Mouse (Mus musculus) CH12.LX (cell line): Measurements from ENCODE around the gene Usp7. TPM values are rescaled to one million over a fixed set of nuclear protein-coding genes. Genes with fewer than 3 reads are reported as not detected.

Experiments
- DNase-seq: peaks from one replicate; pipeline ENCODE4 v3.0.0-alpha.2; 2013; ENCODE audit errors: extremely low read depth
- H3K27ac ChIP-seq: 2 replicates; pipeline ENCODE4 v1.5.1; 2012; ENCODE audit warnings: low read depth, mild to moderate bottlenecking, control low read depth, moderate library complexity; ENCODE audit not compliant: insufficient read depth
- H3K27me3 ChIP-seq: replicated peaks from 2 replicates; pipeline ENCODE3; 2012; ENCODE audit warnings: inconsistent platforms
- H3K36me3 ChIP-seq, 2 experiments: replicated peaks in 1 of 2; 2 replicates each; pipeline versions ENCODE3 to v1.6.1; 2012; ENCODE audit warnings: inconsistent platforms in 1 of 2, low read length in 1 of 2, mild to moderate bottlenecking in 1 of 2, mixed read lengths in 1 of 2, moderate library complexity in 1 of 2; ENCODE audit not compliant: control insufficient read depth in 1 of 2, insufficient read depth in 1 of 2
- H3K4me1 ChIP-seq, 2 experiments: 2 replicates each; pipeline ENCODE4 v1.6.1; 2012; ENCODE audit warnings: inconsistent platforms in 1 of 2, moderate library complexity in 1 of 2; ENCODE audit not compliant: insufficient read depth in 2 of 2, control insufficient read depth in 1 of 2
- H3K4me2 ChIP-seq: 2 replicates; pipeline ENCODE4 v1.6.1; 2012; ENCODE audit warnings: low read depth, mild to moderate bottlenecking, control low read depth; ENCODE audit not compliant: poor library complexity, insufficient read depth, severe bottlenecking
- H3K4me3 ChIP-seq, 3 experiments: fragments of 150-350 bp in 1 of 3; sonication (generic) in 1 of 3; replicated peaks in 1 of 3; 2 replicates each; pipeline versions ENCODE3 to v1.5.1; 2011 to 2012; ENCODE audit warnings: low read depth in 2 of 3, low read length in 2 of 3, mild to moderate bottlenecking in 2 of 3, moderate library complexity in 2 of 3, control low read depth in 1 of 3, improper control_type of control experiment in 1 of 3, inconsistent platforms in 1 of 3, mixed read lengths in 1 of 3; ENCODE audit not compliant: poor library complexity in 1 of 3
- H3K79me2 ChIP-seq: replicated peaks from 2 replicates; pipeline ENCODE4 v1.6.1; 2012; ENCODE audit warnings: mild to moderate bottlenecking, moderate library complexity; ENCODE audit not compliant: control insufficient read depth, poor library complexity, insufficient read depth, severe bottlenecking; ENCODE audit errors: extremely low read depth
- H3K9ac ChIP-seq: 2 replicates; pipeline ENCODE4 v1.6.1; 2012; ENCODE audit warnings: low read depth, mild to moderate bottlenecking, control low read depth, moderate library complexity; ENCODE audit not compliant: insufficient read depth
- H3K9me3 ChIP-seq: replicated peaks from 2 replicates; pipeline ENCODE3; 2012; ENCODE audit warnings: low read length, inconsistent platforms, mixed read lengths
- CHD1 ChIP-seq: IDR thresholded peaks from 2 replicates; pipeline ENCODE4 v1.6.1; 2012; ENCODE audit warnings: low read depth, low read length, improper control_type of control experiment, inconsistent platforms
- CHD2 ChIP-seq: IDR thresholded peaks from 2 replicates; pipeline ENCODE4 v1.6.1; 2011; ENCODE audit warnings: low read length, improper control_type of control experiment
- CTCF ChIP-seq, 2 experiments: IDR thresholded peaks in 1 of 2; conservative IDR thresholded peaks in 1 of 2; 2 replicates each; pipeline ENCODE4 v1.5.1; 2011 to 2012; ENCODE audit warnings: low read depth in 2 of 2, low read length in 2 of 2, improper control_type of control experiment in 1 of 2, inconsistent platforms in 1 of 2, mild to moderate bottlenecking in 1 of 2, moderate library complexity in 1 of 2
- ELF1 ChIP-seq: IDR thresholded peaks from 2 replicates; pipeline ENCODE4 v1.6.1; 2014; ENCODE audit warnings: low read depth, mild to moderate bottlenecking, inconsistent platforms, low read length, improper control_type of control experiment
- EP300 ChIP-seq: IDR thresholded peaks from 2 replicates; pipeline ENCODE4 v1.6.1; 2011; ENCODE audit warnings: low read length, improper control_type of control experiment
- GABPA ChIP-seq: IDR thresholded peaks from 2 replicates; pipeline ENCODE4 v1.6.1; 2012; ENCODE audit warnings: low read depth, low read length, improper control_type of control experiment, inconsistent platforms; ENCODE audit not compliant: insufficient replicate concordance
- HCFC1 ChIP-seq: IDR thresholded peaks from 2 replicates; pipeline ENCODE4 v1.6.1; 2012; ENCODE audit warnings: low read depth, mild to moderate bottlenecking, inconsistent platforms, low read length, improper control_type of control experiment
- KAT2A ChIP-seq: IDR thresholded peaks from 2 replicates; pipeline ENCODE4 v1.6.1; 2012; ENCODE audit warnings: low read length, improper control_type of control experiment, inconsistent platforms; ENCODE audit not compliant: insufficient replicate concordance
- MXI1 ChIP-seq: IDR thresholded peaks from 2 replicates; pipeline ENCODE4 v1.6.1; 2011; ENCODE audit warnings: mild to moderate bottlenecking, low read depth, low read length, improper control_type of control experiment
- MYC ChIP-seq: IDR thresholded peaks from 2 replicates; pipeline ENCODE4 v1.6.1; 2011; ENCODE audit warnings: low read depth, mild to moderate bottlenecking, improper control_type of control experiment, low read length
- NELFE ChIP-seq: IDR thresholded peaks from 2 replicates; pipeline ENCODE4 v1.6.1; 2011; ENCODE audit warnings: low read depth, low read length, improper control_type of control experiment
- NRF1 ChIP-seq: IDR thresholded peaks from 2 replicates; pipeline ENCODE4 v1.6.1; 2014; ENCODE audit warnings: low read depth, mild to moderate bottlenecking, inconsistent platforms, low read length, improper control_type of control experiment, moderate library complexity
- PAX5 ChIP-seq: IDR thresholded peaks from 2 replicates; pipeline ENCODE4 v1.6.1; 2012; ENCODE audit warnings: low read length, inconsistent platforms, mixed read lengths
- POLR2A ChIP-seq: IDR thresholded peaks from 2 replicates; pipeline ENCODE4 v1.6.1; 2011; ENCODE audit warnings: low read depth, mild to moderate bottlenecking, improper control_type of control experiment, low read length
- POLR2AphosphoS2 ChIP-seq: IDR thresholded peaks from 2 replicates; pipeline ENCODE4 v1.6.1; 2011; ENCODE audit warnings: low read depth, low read length, improper control_type of control experiment
- RAD21 ChIP-seq: IDR thresholded peaks from 2 replicates; pipeline ENCODE4 v1.6.1; 2011; ENCODE audit warnings: low read depth, mild to moderate bottlenecking, low read length, improper control_type of control experiment, moderate library complexity
- RCOR1 ChIP-seq: conservative IDR thresholded peaks from 2 replicates; pipeline ENCODE4 v1.6.1; 2012; ENCODE audit warnings: low read depth, mild to moderate bottlenecking, inconsistent platforms, low read length, improper control_type of control experiment
- TBP ChIP-seq: conservative IDR thresholded peaks from 2 replicates; pipeline ENCODE4 v1.6.1; 2011; ENCODE audit warnings: low read depth, low read length, improper control_type of control experiment
- TCF12 ChIP-seq: IDR thresholded peaks from 2 replicates; pipeline ENCODE4 v1.6.1; 2014; ENCODE audit warnings: low read depth, mild to moderate bottlenecking, inconsistent platforms, low read length, improper control_type of control experiment
- UBTF ChIP-seq: IDR thresholded peaks from 2 replicates; pipeline ENCODE4 v1.6.1; 2012; ENCODE audit warnings: low read depth, mild to moderate bottlenecking, inconsistent platforms, low read length, improper control_type of control experiment, moderate library complexity
- USF1 ChIP-seq: IDR thresholded peaks from 2 replicates; pipeline ENCODE4 v1.6.1; 2014; ENCODE audit warnings: low read depth, mild to moderate bottlenecking, inconsistent platforms, low read length, improper control_type of control experiment
- USF2 ChIP-seq: conservative IDR thresholded peaks from 2 replicates; pipeline ENCODE4 v1.6.1; 2011; ENCODE audit warnings: low read depth, low read length, improper control_type of control experiment
- ZC3H11A ChIP-seq: IDR thresholded peaks from 2 replicates; pipeline ENCODE4 v1.6.1; 2012; ENCODE audit warnings: low read depth, mild to moderate bottlenecking, inconsistent platforms, low read length, improper control_type of control experiment
- ZKSCAN1 ChIP-seq: IDR thresholded peaks from 2 replicates; pipeline ENCODE4 v1.6.1; 2012; ENCODE audit warnings: low read depth, inconsistent platforms, low read length, improper control_type of control experiment, borderline replicate concordance
- ZMIZ1 ChIP-seq: IDR thresholded peaks from 2 replicates; pipeline ENCODE4 v1.6.1; 2012; ENCODE audit warnings: low read depth, mild to moderate bottlenecking, inconsistent platforms, low read length, improper control_type of control experiment
- dilution Hi-C: fragments of 300-500 bp; cut with MboI; formaldehyde crosslinking; loops from 2 replicates; pipeline ENCODE4 v1.14.3; 2020; ENCODE audit warnings: low sequenced_read_pairs; ENCODE audit not compliant: extremely low pct_unique_long_range_greater_than_20kb, extremely low pct_ligation_motif_present
- in situ Hi-C: fragments of 300-500 bp; cut with MboI; formaldehyde crosslinking; loops from 3 replicates; pipeline ENCODE4 v1.14.3; 2019; ENCODE audit warnings: low sequenced_read_pairs, low pct_ligation_motif_present, low pct_unique_long_range_greater_than_20kb, mixed read lengths
- polyA plus RNA-seq: library from polyadenylated mRNA; unstranded; fragments of >175 nt; gene quantifications from 2 replicates; pipeline ENCODE4 v1.2.1, GENCODE M21; 2012; ENCODE audit warnings: low read depth; ENCODE audit not compliant: insufficient read length
- total RNA-seq, 2 experiments: library from RNA; depleted of rRNA; stranded (reverse); fragments of 300-350 nt in 1 of 2; fragments of >200 nt in 1 of 2; gene quantifications; 2 replicates each; pipeline ENCODE4 v1.2.3; 2012 to 2014

Usp7 gene
- total and polyA plus RNA-seq, 3 experiments = 113 to 169 (median 143) TPM

- DNase-seq = no peak
- dilution Hi-C loops (no loop called here), in situ Hi-C loops (loop anchor here (5.0 to 10.0 kb wide), 2 partner anchors 82 to 95 kb away; no protein-coding TSS in a partner anchor)
- Histone ChIP-seq H3K9me3 (no peaks in the 10 kb centered on the region), H3K27ac (no peak overlapping the region), H3K9ac (no peak overlapping the region), H3K4me3 (no peak overlapping the region), H3K4me2 (no peak overlapping the region), H3K27me3 (no peaks in the 10 kb centered on the region), H3K79me2 (no peaks in the 10 kb centered on the region), H3K4me1 (peaks cover 0 to 12% of the 10 kb centered on the region in 2 experiments; a peak in 2 of 4 replicates), H3K36me3 (no peaks in the 10 kb centered on the region)
- TF ChIP-seq USF2 = no peak
- TF ChIP-seq CTCF (conservative IDR thresholded peaks at IDR 0.05 in 1 of 2, IDR thresholded peaks at IDR 0.05 in 1 of 2; ENCODE audit: low read depth in 2 of 2, low read length in 2 of 2) = no peak
- no peak for TF ChIP-seq RCOR1
- no peak for TF ChIP-seq UBTF
- no peak for TF ChIP-seq HCFC1
- TF ChIP-seq MYC = no peak
- no peak for TF ChIP-seq USF1
- peak; percentile 47; the same call in 1 of the 2 replicates for TF ChIP-seq ELF1
- no peak for TF ChIP-seq ZMIZ1
- no peak for TF ChIP-seq CHD1
- no peak for TF ChIP-seq GABPA
- no peak for TF ChIP-seq PAX5
- TF ChIP-seq TCF12 = no peak
- no peak for TF ChIP-seq ZKSCAN1
- 0 out of 2 replicates have a peak, but pooled peaks have one; percentile 22 for TF ChIP-seq TBP
- no peak for TF ChIP-seq NRF1
- TF ChIP-seq ZC3H11A = no peak
- TF ChIP-seq KAT2A = no peak
- peak; percentile 49; the same call in 1 of the 2 replicates for TF ChIP-seq CHD2
- no peak for TF ChIP-seq RAD21
- TF ChIP-seq POLR2A = no peak
- TF ChIP-seq MXI1 = no peak
- no peak for TF ChIP-seq POLR2AphosphoS2
- 0 out of 2 replicates have a peak, but pooled peaks have one; percentile 29 for TF ChIP-seq NELFE
- TF ChIP-seq EP300 = no peak
Observed at GRCm38 (mm10) chr16:8769466-8769865, 22.6 kb downstream of the Usp7 start.
